ENCODE assay signal across 15 mouse cellular contexts in genomic region chr9:63837552-63837951, GRCm38 (mm10).
DNase-seq lines count a peak whose midpoint lies in the region; TF ChIP-seq lines count a peak whose summit lies in the region.
"Had no signal": no experiment of that assay in that cellular context is flagged by ENCODE, and none has a peak within 500 bp of the region (broad histone marks: within the 10 kb centered on the region; RNA-seq: fewer than 3 reads in every experiment).

No protein-coding gene starts in this region.

- H3K27me3 ChIP-seq in thymus, adult 2 months (ENCODE audit: control insufficient read depth, insufficient read depth, low read length), result no peaks in the 10 kb centered on the region
- H3K27me3 ChIP-seq: limb, embryonic 12.5 days had no signal

- peak; percentile 45 for TF ChIP-seq CTCF in gastrocnemius, adult 2 months (IDR thresholded peaks at IDR 0.05)
- peak; percentile 52 for TF ChIP-seq CTCF in left cerebral cortex, adult 2 months (IDR thresholded peaks at IDR 0.05)
- no peak for TF ChIP-seq CTCF in thymus, adult 2 months (IDR thresholded peaks at IDR 0.05; ENCODE audit: borderline replicate concordance, control insufficient read depth, extremely low read depth, insufficient read depth, low read length, poor library complexity)

- H3K27ac ChIP-seq in gastrocnemius, adult 2 months, result no peak overlapping the region
- H3K27ac ChIP-seq in left cerebral cortex, adult 2 months, result no peak overlapping the region
- H3K27ac ChIP-seq in thymus, adult 2 months (ENCODE audit: control insufficient read depth, insufficient read depth, low read length), result no peak overlapping the region
- H3K27ac ChIP-seq: neural tube, embryonic 12.5 days had no signal

- intact Hi-C loops in gastrocnemius, adult 2 months (cut with DNase I), result no loop called here
- intact Hi-C loops in left cerebral cortex, adult 2 months (cut with DNase I), result loop anchor here (5.0 kb wide), 2 partner anchors 55 to 95 kb away; no protein-coding TSS in a partner anchor

- no peak overlapping the region for H3K4me3 ChIP-seq in gastrocnemius, adult 2 months
- H3K4me3 ChIP-seq in left cerebral cortex, adult 2 months, result no peak overlapping the region
- no peak overlapping the region for H3K4me3 ChIP-seq in thymus, adult 2 months (ENCODE audit: control insufficient read depth, insufficient read depth, low read length)
- H3K4me3 ChIP-seq: erythroblast, embryonic 14.5 days; limb, embryonic 12.5 days; neural tube, embryonic 12.5 days had no signal

- no peak for DNase-seq in gastrocnemius, adult 2 months
- no peak for DNase-seq in gastrocnemius, postnatal 4 days (ENCODE audit: low spot score in 2 of 2)
- DNase-seq in left cerebral cortex, adult 2 months (ENCODE audit: extremely low spot score in 1 of 2, low spot score in 2 of 2), result no peak
- no peak for DNase-seq in left cerebral cortex, adult 8-10 months (ENCODE audit: low spot score in 2 of 2)
- DNase-seq in thymus, adult 2 months, result peak; percentile 9
- no peak for DNase-seq in thymus, adult 18-20 months
- no peak for DNase-seq in adrenal gland, postnatal 14 days
- DNase-seq in T-cell, adult 2 months (ENCODE audit: low spot score), result no peak
- DNase-seq: adrenal gland, postnatal 25 days; cerebellum, adult 8-10 months; gastrocnemius, postnatal 14 days; heart, postnatal 36 days had no signal

- no peaks in the 10 kb centered on the region for H3K36me3 ChIP-seq in thymus, adult 2 months (ENCODE audit: control insufficient read depth, insufficient read depth, low read length)
- H3K36me3 ChIP-seq: limb, embryonic 12.5 days; neural tube, embryonic 12.5 days had no signal

- H3K4me1 ChIP-seq in thymus, adult 2 months (replicated peaks; ENCODE audit: control insufficient read depth, insufficient read depth, low read length), result peaks cover 7% of the 10 kb centered on the region

- WGBS in thymus, adult 2 months, result 58% methylated on average over 6 of the region's 6 CpGs

- no peak for TF ChIP-seq POLR2A in thymus, adult 2 months (IDR thresholded peaks at IDR 0.05; ENCODE audit: control insufficient read depth, extremely low read depth, insufficient read depth, low read length, poor library complexity)
